Mouse (Mus musculus) intestine, postnatal 0 days (tissue): ENCODE results near the gene Zmynd15. TPM values are rescaled to one million over a fixed set of nuclear protein-coding genes. Genes with fewer than 3 reads are reported as not detected.

ENCODE experiments used
- ATAC-seq: fragments of 200-750 bp; cut with Nextera tagmentation; 2 replicates; pipeline ENCODE4 v1.8.0; 2017; ENCODE audit warnings: mild to moderate bottlenecking, moderate TSS enrichment, moderate library complexity
- H3K27ac ChIP-seq: fragments of 300-500 bp; sonication (generic); 2 replicates; pipeline ENCODE4 v1.5.1; 2014; ENCODE audit warnings: mild to moderate bottlenecking, low read depth, low read length, moderate library complexity
- H3K27me3 ChIP-seq: fragments of 300-500 bp; sonication (generic); replicated peaks from 2 replicates; pipeline ENCODE4 v1.6.1; 2014; ENCODE audit warnings: low read length, mixed read lengths; ENCODE audit not compliant: control insufficient read depth, insufficient read depth
- H3K36me3 ChIP-seq: fragments of 300-500 bp; sonication (generic); 2 replicates; pipeline ENCODE4 v1.6.1; 2014; ENCODE audit warnings: mild to moderate bottlenecking, moderate library complexity; ENCODE audit not compliant: control insufficient read depth, insufficient read depth
- H3K4me1 ChIP-seq: fragments of 300-500 bp; sonication (generic); replicated peaks from 2 replicates; pipeline ENCODE4 v1.6.1; 2014; ENCODE audit warnings: antibody characterized with exemption, low read length, mixed read lengths; ENCODE audit not compliant: control insufficient read depth, insufficient read depth
- H3K4me2 ChIP-seq: fragments of 300-500 bp; sonication (generic); replicated peaks from 2 replicates; pipeline ENCODE4 v1.6.1; 2014; ENCODE audit warnings: low read depth, mild to moderate bottlenecking, moderate library complexity
- H3K4me3 ChIP-seq: fragments of 300-500 bp; sonication (generic); 2 replicates; pipeline ENCODE4 v1.5.1; 2014; ENCODE audit warnings: low read depth, low read length
- H3K9ac ChIP-seq: fragments of 300-500 bp; sonication (generic); 2 replicates; pipeline ENCODE4 v1.6.1; 2014; ENCODE audit warnings: mild to moderate bottlenecking, low read depth, low read length
- H3K9me3 ChIP-seq: fragments of 300-500 bp; sonication (generic); 2 replicates; pipeline ENCODE4 v1.6.1; 2016; ENCODE audit warnings: mixed run types; ENCODE audit not compliant: control insufficient read depth
- CTCF ChIP-seq: sonication (generic); IDR thresholded peaks from 2 replicates; pipeline ENCODE4 v1.5.1; 2016; ENCODE audit warnings: low read depth, mild to moderate bottlenecking, control low read depth, antibody characterized with exemption, moderate library complexity
- WGBS: fragments of 180-500 bp; shearing (Covaris S2); extraction: QIAGEN DNeasy Blood & Tissue Kit; methylation state at CpG from one replicate; pipeline ENCODE4 v1.1.7; 2014; 5-methylcytosine and 5-hydroxymethylcytosine counted together
- polyA plus RNA-seq: library from polyadenylated mRNA; unstranded; fragments of >200 nt; fragmentation: Nextera tagmentation; extraction: Ambion mirVana; gene quantifications from 2 replicates; pipeline ENCODE4 v1.2.1, GENCODE M21; 2015

The Zmynd15 gene
- polyA plus RNA-seq, 1 experiment from 2014 or later = 1.5 TPM

- TF ChIP-seq CTCF = no peak
- Histone ChIP-seq H3K9ac (no peak overlapping the region), H3K9me3 (0 out of 2 replicates have a peak, but pooled peaks cover 2% of the 10 kb centered on the region), H3K4me3 (no peak overlapping the region), H3K36me3 (no peaks in the 10 kb centered on the region), H3K27ac (no peak overlapping the region), H3K4me2 (no peak overlapping the region), H3K4me1 (no peaks in the 10 kb centered on the region), H3K27me3 (no peaks in the 10 kb centered on the region)
- WGBS = 86% methylated on average over 3 of the region's 3 CpGs
- no peak for ATAC-seq
Observed at GRCm38 (mm10) chr11:70489138-70489537, 29.9 kb downstream of the Zmynd15 start.

- 79% methylated on average over 6 of the region's 6 CpGs for WGBS
- Histone ChIP-seq H3K9me3 (0 out of 2 replicates have a peak, but pooled peaks cover 2% of the 10 kb centered on the region), H3K27ac (no peak overlapping the region), H3K36me3 (no peaks in the 10 kb centered on the region), H3K4me2 (no peak overlapping the region), H3K27me3 (no peaks in the 10 kb centered on the region), H3K4me1 (no peaks in the 10 kb centered on the region), H3K4me3 (no peak overlapping the region), H3K9ac (no peak overlapping the region)
- ATAC-seq = no peak
- no peak for TF ChIP-seq CTCF
Observed at GRCm38 (mm10) chr11:70489684-70490083, 30.5 kb downstream of the Zmynd15 start.

DNA sequence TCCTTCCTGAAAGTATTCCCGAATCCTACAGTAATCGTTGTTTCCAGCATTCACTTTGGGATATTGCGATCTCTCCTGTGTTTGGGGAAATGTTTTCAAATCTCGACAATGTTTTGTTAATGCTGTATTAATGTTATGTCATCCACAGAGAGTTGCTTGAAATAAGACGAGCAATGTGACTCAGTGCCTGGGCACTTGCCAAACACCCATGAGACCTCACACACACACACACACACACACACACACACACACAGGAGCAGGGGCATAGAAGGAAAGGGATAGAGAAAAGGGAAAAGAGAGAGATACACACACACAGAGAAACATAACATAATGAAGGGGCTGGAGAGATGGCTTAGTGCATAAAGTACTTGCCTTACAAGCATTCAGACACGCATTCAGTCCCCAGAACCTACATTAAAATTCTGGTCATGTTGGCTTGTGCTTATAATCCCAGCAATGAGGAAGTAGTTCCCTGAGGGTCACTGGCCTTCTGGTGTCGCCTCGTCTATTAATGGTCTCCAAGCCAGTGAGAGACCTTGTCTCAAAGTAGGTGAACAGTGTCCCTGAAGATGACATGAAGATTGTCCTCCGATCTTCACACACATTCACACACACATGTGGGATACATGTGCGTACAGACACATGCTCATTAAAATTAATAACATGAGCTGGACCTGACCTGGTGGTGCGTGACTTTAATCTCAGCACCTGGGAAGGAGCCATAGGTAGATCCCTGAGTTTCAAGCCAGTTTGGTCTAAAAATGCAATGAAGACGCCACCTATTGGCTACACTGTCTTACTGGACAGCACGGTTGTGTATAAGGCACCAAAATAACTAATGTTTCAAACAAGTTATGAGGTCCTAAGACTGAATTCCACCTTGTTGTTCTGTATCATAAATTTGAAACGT is 40.6 kb downstream of the Zmynd15 start:
- 51% methylated on average over 14 of the region's 14 CpGs for WGBS
- Histone ChIP-seq H3K4me1 (no peaks in the 10 kb centered on the region), H3K9me3 (no peaks in the 10 kb centered on the region), H3K36me3 (no peaks in the 10 kb centered on the region), H3K4me2 (no peak overlapping the region), H3K9ac (no peak overlapping the region), H3K27ac (peak overlapping the region; percentile 60), H3K27me3 (no peaks in the 10 kb centered on the region), H3K4me3 (no peak overlapping the region)
- TF ChIP-seq CTCF = peak; percentile 71
- ATAC-seq = peak; percentile 2; the same call in 1 of the 2 replicates

DNA sequence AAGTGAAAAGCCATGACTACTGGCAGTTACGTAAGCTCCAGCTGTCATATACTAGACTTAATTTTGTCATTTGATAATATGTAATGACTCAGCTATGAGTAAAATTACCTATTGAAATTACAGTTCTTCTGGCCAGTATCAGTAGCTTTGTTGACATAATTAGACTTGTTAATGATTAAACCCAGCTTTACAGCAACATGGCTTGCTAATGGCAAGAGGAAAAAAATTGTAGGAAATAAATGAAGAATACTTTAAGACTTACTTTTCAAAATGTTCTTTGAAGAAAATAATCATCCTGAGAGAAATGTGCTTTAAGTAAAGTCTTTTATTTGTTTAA is 41.2 kb downstream of the Zmynd15 start:
- peak; percentile 53 for ATAC-seq
- TF ChIP-seq CTCF = no peak
- H3K4me1 ChIP-seq = no peaks in the 10 kb centered on the region
- no peaks in the 10 kb centered on the region for H3K36me3 ChIP-seq
- H3K9ac ChIP-seq = no peak overlapping the region
- H3K9me3 ChIP-seq = no peaks in the 10 kb centered on the region
- H3K4me2 ChIP-seq = no peak overlapping the region
- H3K27me3 ChIP-seq = no peaks in the 10 kb centered on the region
- no peak overlapping the region for H3K27ac ChIP-seq
- H3K4me3 ChIP-seq = no peak overlapping the region
- WGBS = 35% methylated on average over 1 of the region's 1 CpGs

- Histone ChIP-seq H3K9ac (no peak overlapping the region), H3K9me3 (no peaks in the 10 kb centered on the region), H3K27me3 (no peaks in the 10 kb centered on the region), H3K4me2 (no peak overlapping the region), H3K4me1 (0 out of 2 replicates have a peak, but pooled peaks cover 2% of the 10 kb centered on the region), H3K36me3 (no peaks in the 10 kb centered on the region), H3K4me3 (no peak overlapping the region), H3K27ac (no peak overlapping the region; the same call in 1 of the 2 replicates)
- no peak for TF ChIP-seq CTCF
- WGBS = 28% methylated on average over 3 of the region's 3 CpGs
- ATAC-seq = no peak
Observed at GRCm38 (mm10) chr11:70502018-70502417, 42.8 kb downstream of the Zmynd15 start.

DNA sequence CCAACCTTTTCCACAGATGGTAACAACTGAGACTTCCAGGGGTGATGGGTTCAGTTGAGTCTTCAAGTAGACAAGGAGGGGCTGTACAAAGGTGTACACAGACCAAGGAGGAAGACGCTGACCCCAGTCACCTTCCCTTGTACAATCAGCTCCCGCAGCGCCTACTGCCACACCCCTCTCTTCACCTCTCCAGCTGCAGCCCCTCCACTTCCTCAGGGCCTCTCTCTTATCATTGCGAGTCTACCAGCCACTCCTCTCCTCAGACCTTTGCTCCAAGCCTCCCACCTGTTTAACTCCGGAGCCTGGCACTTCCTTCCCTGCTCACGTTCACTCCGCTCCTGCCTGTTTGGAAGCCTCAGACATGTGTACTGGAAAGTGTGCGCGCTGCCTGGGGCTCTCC is 45.7 kb downstream of the Zmynd15 start, which contains the start of gene Tm4sf5:
TSS of gene Tm4sf5 (plus strand) at position 275 of the 400 bp plus-strand sequence.
- H3K4me3 ChIP-seq = peak within 1 kb of the TSS; percentile 47
- no peaks in the 10 kb centered on the region for H3K36me3 ChIP-seq
- peak within 1 kb of the TSS; percentile 65 for H3K4me2 ChIP-seq
- peak within 1 kb of the TSS; percentile 55 for H3K9ac ChIP-seq
- no peaks in the 10 kb centered on the region for H3K27me3 ChIP-seq
- peak within 1 kb of the TSS; percentile 88 for H3K27ac ChIP-seq
- H3K9me3 ChIP-seq = no peaks in the 10 kb centered on the region
- WGBS = 33% methylated on average over 9 of the region's 9 CpGs
- H3K4me1 ChIP-seq = 0 out of 2 replicates have a peak, but pooled peaks cover 2% of the 10 kb centered on the region
- peak; percentile 90 for ATAC-seq
- no peak for TF ChIP-seq CTCF
